Mouse (Mus musculus): ENCODE results near the gene Foxn3.

The Foxn3 gene

GRCm38 (mm10) chr12:99471431-99471830, 92.0 kb downstream of the Foxn3 start:
- TF ChIP-seq GATA4 (IDR thresholded peaks at IDR 0.05; ENCODE audit: insufficient replicate concordance, low read length), result no peak

- no peak for TF ChIP-seq GATA4 (IDR thresholded peaks at IDR 0.05; ENCODE audit: insufficient replicate concordance, low read length)
Measured at GRCm38 (mm10) chr12:99467884-99468311, 95.5 kb downstream of the Foxn3 start.

GRCm38 (mm10) chr12:99467256-99467883, 96.0 kb downstream of the Foxn3 start:
- TF ChIP-seq GATA4 (IDR thresholded peaks at IDR 0.05; ENCODE audit: insufficient replicate concordance, low read length), result no peak

GRCm38 (mm10) chr12:99466426-99466825, 97.0 kb downstream of the Foxn3 start:
- TF ChIP-seq GATA4 (IDR thresholded peaks at IDR 0.05; ENCODE audit: insufficient replicate concordance, low read length), result no peak

GRCm38 (mm10) chr12:99464291-99464690, 99.1 kb downstream of the Foxn3 start:
- no peak for TF ChIP-seq GATA4 (IDR thresholded peaks at IDR 0.05; ENCODE audit: insufficient replicate concordance, low read length)

GRCm38 (mm10) chr12:99462846-99463245, 100.5 kb downstream of the Foxn3 start:
- TF ChIP-seq GATA4 (IDR thresholded peaks at IDR 0.05; ENCODE audit: insufficient replicate concordance, low read length), result no peak

GRCm38 (mm10) chr12:99462302-99462701, 101.1 kb downstream of the Foxn3 start:
- no peak for TF ChIP-seq GATA4 (IDR thresholded peaks at IDR 0.05; ENCODE audit: insufficient replicate concordance, low read length)

- no peak for TF ChIP-seq GATA4 (IDR thresholded peaks at IDR 0.05; ENCODE audit: insufficient replicate concordance, low read length)
Measured at GRCm38 (mm10) chr12:99457521-99458205, 105.7 kb downstream of the Foxn3 start.

- no peak for TF ChIP-seq GATA4 (IDR thresholded peaks at IDR 0.05; ENCODE audit: insufficient replicate concordance, low read length)
Measured at GRCm38 (mm10) chr12:99455580-99455979, 107.8 kb downstream of the Foxn3 start.

GRCm38 (mm10) chr12:99454394-99454793, 109.0 kb downstream of the Foxn3 start:
- no peak for TF ChIP-seq GATA4 (IDR thresholded peaks at IDR 0.05; ENCODE audit: insufficient replicate concordance, low read length)

GRCm38 (mm10) chr12:99453797-99454196, 109.6 kb downstream of the Foxn3 start:
- no peak for TF ChIP-seq GATA4 (IDR thresholded peaks at IDR 0.05; ENCODE audit: insufficient replicate concordance, low read length)

- TF ChIP-seq GATA4 (IDR thresholded peaks at IDR 0.05; ENCODE audit: insufficient replicate concordance, low read length), result no peak
Measured at GRCm38 (mm10) chr12:99450076-99450475, 113.3 kb downstream of the Foxn3 start.

GRCm38 (mm10) chr12:99447791-99448190, 115.6 kb downstream of the Foxn3 start:
- TF ChIP-seq GATA4 (IDR thresholded peaks at IDR 0.05; ENCODE audit: insufficient replicate concordance, low read length), result no peak

- no peak for TF ChIP-seq GATA4 (IDR thresholded peaks at IDR 0.05; ENCODE audit: insufficient replicate concordance, low read length)
Measured at GRCm38 (mm10) chr12:99445018-99445674, 118.2 kb downstream of the Foxn3 start.

GRCm38 (mm10) chr12:99442819-99443218, 120.6 kb downstream of the Foxn3 start:
- no peak for TF ChIP-seq GATA4 (IDR thresholded peaks at IDR 0.05; ENCODE audit: insufficient replicate concordance, low read length)

- TF ChIP-seq GATA4 (IDR thresholded peaks at IDR 0.05; ENCODE audit: insufficient replicate concordance, low read length), result no peak
Measured at GRCm38 (mm10) chr12:99440953-99441352, 122.4 kb downstream of the Foxn3 start.
